Mouse (Mus musculus): ENCODE measurements at regions not wholly inside any gene's neighbourhood (a gene's known extent, or its start where the extent isn't known, plus 50 kb on each side); places are given as distances from the start of the nearest gene placed in this dataset.

- DNase-seq (ENCODE audit: low read depth, low spot score): no peak
Measured at GRCm38 (mm10) chr6:50777827-50778226, 123.6 kb upstream of the Npvf start.

DNA sequence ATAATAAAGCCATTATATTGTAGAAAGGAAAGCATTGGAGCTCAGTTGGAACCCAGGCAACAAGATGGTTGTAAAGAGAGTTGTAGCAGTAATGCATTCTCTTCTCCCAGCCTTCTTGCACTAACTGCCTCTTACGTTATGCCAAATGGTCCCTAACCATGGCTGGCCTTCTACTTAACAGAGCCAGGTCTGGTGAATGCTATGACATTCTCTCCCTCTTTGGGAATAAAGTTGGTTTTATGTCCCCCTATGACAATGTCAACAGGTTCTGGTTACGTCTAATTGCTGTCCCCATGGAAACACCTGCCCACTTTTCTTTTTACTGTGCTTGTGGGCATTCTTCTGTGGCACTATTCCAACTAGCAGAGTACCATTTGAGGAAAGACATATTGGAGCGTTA, 126.4 kb upstream of the Npvf start:
- DNase-seq (ENCODE audit: low read depth, low spot score): no peak

DNA sequence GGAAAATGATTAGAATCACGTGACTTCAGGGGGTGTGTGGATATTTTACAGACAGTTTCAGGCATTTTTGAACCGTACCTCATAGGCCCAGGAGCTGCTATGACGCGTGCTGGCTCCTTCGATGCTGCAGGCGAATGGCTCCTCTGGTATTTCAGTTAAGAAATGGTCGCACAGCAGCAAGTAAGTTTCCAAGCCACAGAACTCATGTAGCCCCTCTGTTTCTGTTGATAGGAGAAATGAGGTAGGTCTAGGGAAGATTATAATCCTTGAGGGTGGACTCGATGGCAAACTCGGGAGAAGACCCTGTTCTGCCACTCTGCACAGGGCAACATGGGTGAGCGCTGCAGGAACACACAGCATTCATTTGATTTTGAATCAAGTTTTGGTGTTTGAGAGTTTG, 127.0 kb upstream of the Npvf start:
- DNase-seq (ENCODE audit: low read depth, low spot score): no peak

DNA sequence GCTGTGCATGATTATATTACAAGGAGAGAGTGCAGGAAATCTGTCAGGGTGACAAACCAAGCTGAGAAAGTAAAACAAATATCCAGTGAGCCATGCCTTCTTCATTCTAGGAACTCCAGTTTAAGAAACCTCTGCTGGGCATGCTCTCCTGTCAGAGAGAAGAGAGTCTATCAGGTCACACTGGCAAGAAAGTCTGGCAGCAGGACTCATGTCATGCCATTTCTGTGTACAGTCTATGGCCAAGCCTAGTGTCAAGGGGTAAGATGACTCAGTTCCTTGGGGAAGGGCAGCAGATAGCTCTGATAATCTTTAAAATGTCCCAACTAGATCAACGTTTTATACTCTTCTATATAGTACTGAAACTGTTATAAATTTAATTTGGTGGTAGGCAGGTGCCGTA, 128.0 kb upstream of the Npvf start:
- DNase-seq (ENCODE audit: low read depth, low spot score): no peak

DNA sequence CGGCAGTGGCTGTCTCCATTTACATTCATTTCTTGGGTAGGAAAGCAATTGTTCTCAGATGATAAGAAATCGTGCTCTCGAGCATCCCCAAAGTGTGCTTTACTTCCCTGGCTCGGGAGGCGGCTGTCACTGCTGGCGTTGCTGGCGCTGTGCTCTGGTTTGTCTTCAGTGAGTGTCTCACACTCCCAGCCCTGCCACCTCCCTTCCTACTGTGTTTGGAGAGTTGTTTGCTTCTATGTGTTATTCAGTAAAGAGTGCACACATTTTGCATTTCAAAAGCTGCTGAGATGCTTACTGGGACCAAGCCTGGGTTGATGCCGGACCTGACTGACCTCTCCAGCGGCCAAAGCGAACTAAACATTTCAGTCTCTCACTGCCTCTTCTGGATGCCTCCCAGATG, 129.3 kb upstream of the Npvf start:
- no peak for DNase-seq (ENCODE audit: low read depth, low spot score)

DNA sequence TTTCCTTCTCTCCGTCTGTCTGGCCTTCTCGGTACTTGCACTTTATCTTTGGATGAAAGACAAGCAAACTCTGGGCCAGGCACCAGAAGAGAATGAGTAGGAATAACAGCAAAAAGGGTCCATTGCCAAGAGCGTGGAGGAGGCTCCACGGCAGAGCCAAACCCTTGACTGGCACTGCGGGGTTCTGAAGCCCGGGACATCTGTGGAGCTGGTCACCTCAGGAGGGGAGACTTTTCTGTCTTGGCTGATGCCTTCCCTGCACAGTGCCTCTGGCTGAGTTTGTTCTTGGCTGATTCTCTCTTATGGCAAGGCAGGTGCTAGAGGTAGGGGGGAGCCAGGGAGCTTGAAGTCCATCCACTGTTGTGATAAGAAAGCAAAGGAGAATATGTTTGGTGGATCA, 130.1 kb upstream of the Npvf start:
- DNase-seq (ENCODE audit: low read depth, low spot score): no peak

- no peak for DNase-seq (ENCODE audit: low read depth, low spot score)
Measured at GRCm38 (mm10) chr6:50787666-50788065, 133.4 kb upstream of the Npvf start.

- no peak for DNase-seq (ENCODE audit: low read depth, low spot score)
Measured at GRCm38 (mm10) chr6:50799963-50800362, 145.7 kb upstream of the Npvf start.

GRCm38 (mm10) chr6:50802956-50803355, 148.7 kb upstream of the Npvf start:
- DNase-seq (ENCODE audit: low read depth, low spot score): no peak

DNA sequence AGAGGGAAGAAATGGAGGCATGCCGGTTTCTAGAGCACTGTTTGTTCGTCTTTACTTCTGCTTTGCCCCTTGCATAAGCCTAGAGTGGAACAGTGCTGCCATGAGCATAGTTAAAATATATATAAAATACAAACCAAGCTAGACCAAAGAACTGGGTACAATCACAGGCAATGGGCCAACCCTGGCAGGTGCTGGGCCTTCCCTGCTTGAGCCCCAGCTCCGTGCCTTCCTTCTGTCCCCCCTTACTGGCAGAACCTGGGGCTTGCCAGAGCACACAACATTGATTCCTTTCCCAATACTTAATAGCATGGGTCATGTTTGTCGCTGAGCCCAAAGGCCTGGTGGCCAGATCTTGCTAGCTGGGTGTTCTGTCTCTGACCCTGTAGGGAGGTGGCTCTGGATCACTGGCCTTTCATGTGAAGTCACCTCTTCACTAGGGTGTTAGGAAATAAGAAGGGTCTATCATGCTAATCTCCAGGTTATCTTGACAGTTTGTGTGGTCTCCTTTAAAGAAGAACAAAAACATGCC, 150.3 kb upstream of the Npvf start:
- no peak for DNase-seq (ENCODE audit: low read depth, low spot score)

DNA sequence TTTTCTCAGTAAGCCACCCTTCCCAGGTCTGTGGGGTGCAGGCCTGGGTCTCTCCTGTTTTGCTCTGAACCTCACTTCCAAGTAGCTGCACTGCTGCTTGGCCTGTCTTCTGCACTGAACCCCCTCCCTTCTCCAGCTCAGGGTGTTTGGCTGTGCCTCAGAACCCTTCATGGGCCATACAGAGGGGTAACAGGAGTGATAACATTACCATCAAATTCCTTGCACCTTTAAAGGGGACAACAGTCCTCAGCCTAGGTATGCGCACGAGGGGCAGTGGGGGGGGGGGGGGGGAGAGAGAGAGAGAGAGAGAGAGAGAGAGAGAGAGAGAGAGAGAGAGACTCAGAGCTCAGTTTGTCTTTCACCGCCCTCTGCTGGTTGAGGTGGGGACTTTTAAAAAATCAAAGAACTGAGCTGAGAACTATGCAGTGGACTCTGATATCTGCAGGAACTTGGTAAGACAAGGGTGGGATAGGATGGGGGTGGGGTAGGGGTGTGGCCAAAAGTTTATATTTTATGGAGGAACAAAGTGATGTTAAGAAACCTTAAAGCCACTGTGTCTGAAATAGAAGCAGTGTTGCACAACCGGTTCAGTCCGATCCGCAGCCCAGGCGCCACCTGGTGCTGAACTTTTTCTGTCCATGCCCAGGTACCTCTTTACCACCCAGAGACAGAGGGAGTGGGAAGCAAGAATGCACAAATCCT, 152.3 kb upstream of the Npvf start:
- peak; percentile 46 for DNase-seq (ENCODE audit: low read depth, low spot score)

- DNase-seq (ENCODE audit: low read depth, low spot score): no peak
Measured at GRCm38 (mm10) chr6:50807187-50808012, 153.2 kb upstream of the Npvf start.

DNA sequence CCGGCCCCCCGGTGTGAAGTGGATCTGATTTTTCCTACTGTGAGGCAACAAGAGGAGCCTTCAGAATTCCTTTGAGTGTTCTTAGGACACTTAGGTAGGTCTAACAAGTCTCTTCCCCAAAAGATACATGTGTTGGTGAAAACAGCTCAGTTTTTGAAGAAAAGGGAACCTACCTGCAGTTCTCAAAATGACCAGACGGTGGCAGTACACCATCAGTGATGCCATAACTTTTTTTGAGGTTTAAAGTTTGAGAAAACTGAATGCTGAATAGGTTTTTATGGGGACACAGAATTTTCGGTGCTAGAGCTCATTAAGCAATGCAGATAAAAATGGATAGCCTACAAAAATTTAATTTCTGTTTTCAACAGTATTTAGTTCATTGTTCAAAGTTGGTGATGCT, 153.9 kb upstream of the Npvf start:
- peak; percentile 60 for DNase-seq (ENCODE audit: low read depth, low spot score)

- DNase-seq (ENCODE audit: low read depth, low spot score): no peak
Measured at GRCm38 (mm10) chr6:50808811-50809668, 154.8 kb upstream of the Npvf start.

DNA sequence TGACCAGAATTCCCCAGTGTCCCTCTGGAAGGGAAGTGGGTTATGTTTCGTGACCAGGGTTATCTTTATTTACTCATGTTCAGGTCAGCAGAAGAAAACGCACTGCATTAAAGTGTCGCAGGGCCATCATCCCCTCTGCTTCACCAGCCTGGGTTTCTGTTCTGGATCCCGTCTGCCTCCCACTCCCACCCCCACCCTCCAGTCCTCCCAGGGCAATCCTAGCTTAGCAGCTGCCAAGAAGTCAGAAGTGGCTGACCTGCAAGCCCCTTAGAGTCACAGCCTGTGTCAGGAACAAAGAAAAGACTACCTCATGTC, 155.4 kb upstream of the Npvf start:
- DNase-seq (ENCODE audit: low read depth, low spot score): no peak

DNA sequence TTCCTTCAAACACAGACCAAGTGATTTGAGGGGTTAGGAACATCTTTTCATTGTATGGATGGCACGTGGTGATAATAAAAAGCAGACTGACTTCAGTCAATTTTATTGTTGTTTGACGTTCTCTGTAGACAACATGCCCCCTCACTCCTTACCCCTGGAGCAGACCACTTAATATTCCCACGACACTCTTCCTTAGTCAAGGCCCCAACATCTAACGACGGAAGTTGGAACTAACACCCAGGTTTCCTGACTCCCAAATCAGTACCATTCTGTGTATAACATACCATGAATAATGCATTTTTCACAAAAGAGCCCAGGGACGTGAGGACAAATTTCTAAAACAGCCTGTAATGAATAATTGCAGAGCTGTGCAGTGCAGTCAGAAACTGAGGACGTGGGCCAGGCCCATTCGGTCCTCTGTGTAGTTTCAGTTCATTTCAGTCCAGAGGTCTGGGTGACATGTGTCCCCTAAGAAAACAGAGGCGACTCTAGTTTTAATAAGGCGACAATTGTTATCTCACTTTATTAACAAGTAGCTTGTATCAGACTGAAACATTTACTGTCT, 160.8 kb upstream of the Npvf start:
- no peak for DNase-seq (ENCODE audit: low read depth, low spot score)

GRCm38 (mm10) chr6:50815579-50815978, 161.3 kb upstream of the Npvf start:
- no peak for DNase-seq (ENCODE audit: low read depth, low spot score)

GRCm38 (mm10) chr6:50817430-50817829, 163.2 kb upstream of the Npvf start:
- DNase-seq (ENCODE audit: low read depth, low spot score): no peak

DNA sequence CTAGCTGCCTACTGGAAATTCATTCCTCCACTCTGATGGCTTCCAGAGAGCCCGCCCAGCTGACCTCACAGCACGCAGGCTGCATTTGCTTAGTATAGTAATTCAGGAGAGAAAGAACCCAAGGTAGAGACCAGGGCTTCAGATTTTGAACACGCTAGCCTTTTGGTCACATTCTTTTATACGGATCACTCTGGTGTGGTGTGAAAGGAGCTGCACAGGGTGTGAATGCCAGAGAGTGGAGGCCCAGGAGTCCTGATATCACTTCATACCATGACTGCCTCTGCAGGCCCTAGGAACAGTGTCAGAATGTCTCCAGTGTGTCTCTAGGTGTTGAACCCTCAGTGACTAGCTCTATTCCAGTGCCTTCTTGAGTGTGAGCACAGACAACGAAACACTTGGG, 164.2 kb upstream of the Npvf start:
- DNase-seq (ENCODE audit: low read depth, low spot score): no peak

DNA sequence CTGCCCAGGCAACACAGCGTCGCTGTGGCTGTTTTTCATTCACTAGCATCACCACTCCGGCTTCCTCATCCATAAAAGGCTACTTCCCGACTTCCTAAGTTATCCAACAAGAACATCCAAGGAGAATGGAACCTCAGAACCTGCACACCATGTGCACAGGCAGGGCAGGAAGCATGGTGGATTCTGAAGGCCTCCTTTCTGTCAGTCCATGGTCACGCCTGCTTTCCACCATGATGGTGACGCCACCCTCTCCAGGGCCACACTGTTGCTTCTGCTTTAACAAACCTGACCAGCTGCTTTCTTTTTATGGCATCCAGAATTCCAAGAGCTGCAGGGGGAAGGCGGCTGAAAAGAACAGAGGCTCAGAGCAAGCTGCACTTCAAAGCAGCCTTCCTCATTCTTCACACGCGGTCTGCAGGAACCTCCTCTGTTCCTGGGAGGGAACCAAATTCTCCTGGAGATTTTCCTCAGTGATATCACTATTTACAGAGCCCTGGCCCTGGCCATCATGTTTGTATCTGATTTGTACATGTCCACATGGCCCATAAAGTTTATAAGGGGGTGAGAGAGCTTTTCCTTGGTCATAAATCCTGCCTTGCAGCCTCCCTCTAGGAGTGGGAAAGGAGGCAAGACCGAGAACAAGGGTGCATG, 164.8 kb upstream of the Npvf start:
- no peak for DNase-seq (ENCODE audit: low read depth, low spot score)
